Mouse (Mus musculus) C2C12 (cell line): Measurements from ENCODE around the gene Sppl3.

Source experiments
- CEBPB ChIP-seq: IDR thresholded peaks from one replicate; pipeline ENCODE4 v1.6.1; 2011; ENCODE audit warnings: low read depth, mild to moderate bottlenecking, control low read depth, moderate library complexity
- CTCF ChIP-seq: IDR thresholded peaks from one replicate; pipeline ENCODE4 v1.5.1; 2011; ENCODE audit not compliant: control insufficient read depth, insufficient read depth, insufficient read length
- MAX ChIP-seq: IDR thresholded peaks from one replicate; pipeline ENCODE4 v1.6.1; 2011; ENCODE audit warnings: mild to moderate bottlenecking, control low read depth
- MYOG ChIP-seq: IDR thresholded peaks from one replicate; pipeline ENCODE4 v1.6.1; 2011; ENCODE audit not compliant: control insufficient read depth, insufficient read length; ENCODE audit errors: extremely low read depth

DNA sequence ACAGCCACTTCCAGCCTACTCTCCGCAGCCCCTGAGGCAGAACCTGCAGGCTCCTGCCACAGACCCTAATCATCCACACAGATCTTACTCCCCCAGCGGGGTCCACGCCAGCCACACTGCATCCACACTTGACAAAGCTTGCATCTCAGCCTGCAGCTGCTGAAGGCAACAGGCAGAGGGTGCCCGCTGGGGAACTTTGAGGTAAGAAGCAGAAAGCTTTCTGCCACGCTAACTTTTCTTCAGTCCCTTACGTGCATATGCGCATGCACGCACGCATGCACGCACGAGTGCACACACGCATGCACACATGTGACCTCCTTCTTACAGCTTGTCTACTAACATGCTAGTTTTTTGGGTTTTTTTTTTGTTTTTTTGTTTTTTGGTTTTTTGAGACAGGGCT lies 102.3 kb downstream of the Sppl3 start:
- no peak for TF ChIP-seq MAX
- TF ChIP-seq CEBPB: no peak
- no peak for TF ChIP-seq CTCF
- no peak for TF ChIP-seq MYOG
